Mouse (Mus musculus) lung, postnatal 0 days (tissue): ENCODE measurements at regions not wholly inside any gene's neighbourhood (a gene's known extent, or its start where the extent isn't known, plus 50 kb on each side); places are given as distances from the start of the nearest gene placed in this dataset.

Source experiments
- ATAC-seq: fragments of 200-750 bp; cut with Nextera tagmentation; 2 replicates; pipeline ENCODE4 v1.8.0; 2017; ENCODE audit warnings: moderate library complexity
- DNase-seq: peaks from one replicate; pipeline ENCODE4 v3.0.0-alpha.2; 2016; ENCODE audit warnings: low spot score
- H3K27ac ChIP-seq: fragments of 300-500 bp; sonication (generic); 2 replicates; pipeline ENCODE4 v1.5.1; 2014; ENCODE audit warnings: antibody characterized with exemption, mild to moderate bottlenecking, low read length, mixed read lengths
- H3K27me3 ChIP-seq: fragments of 300-500 bp; sonication (generic); replicated peaks from 2 replicates; pipeline ENCODE4 v1.6.1; 2014; ENCODE audit warnings: low read length, mixed read lengths; ENCODE audit not compliant: insufficient read depth
- H3K36me3 ChIP-seq: fragments of 300-500 bp; sonication (generic); 2 replicates; pipeline ENCODE4 v1.6.1; 2014; ENCODE audit warnings: low read length, mixed read lengths; ENCODE audit not compliant: insufficient read depth
- H3K4me1 ChIP-seq: fragments of 300-500 bp; sonication (generic); 2 replicates; pipeline ENCODE4 v1.6.1; 2014; ENCODE audit warnings: antibody characterized with exemption, low read depth, low read length, mixed read lengths; ENCODE audit not compliant: insufficient read depth
- H3K4me2 ChIP-seq: fragments of 300-500 bp; sonication (generic); replicated peaks from 2 replicates; pipeline ENCODE4 v1.6.1; 2014; ENCODE audit warnings: low read depth, mild to moderate bottlenecking, low read length, moderate library complexity, mixed read lengths
- H3K4me3 ChIP-seq: fragments of 300-500 bp; sonication (generic); 2 replicates; pipeline ENCODE4 v1.5.1; 2014; ENCODE audit warnings: low read depth, low read length
- H3K9ac ChIP-seq: fragments of 300-500 bp; sonication (generic); replicated peaks from 2 replicates; pipeline ENCODE4 v1.6.1; 2014; ENCODE audit warnings: low read depth, mild to moderate bottlenecking
- H3K9me3 ChIP-seq: fragments of 300-500 bp; sonication (generic); 2 replicates; pipeline ENCODE4 v1.6.1; 2016; ENCODE audit warnings: low read length, mixed read lengths
- CTCF ChIP-seq: IDR thresholded peaks from 2 replicates; pipeline ENCODE4 v1.5.1; 2016; ENCODE audit warnings: antibody characterized with exemption, mild to moderate bottlenecking
- EP300 ChIP-seq: IDR thresholded peaks from 2 replicates; pipeline ENCODE4 v1.6.1; 2016; ENCODE audit warnings: antibody characterized with exemption, mild to moderate bottlenecking, control low read depth
- WGBS: fragments of 180-500 bp; shearing (Covaris S2); extraction: QIAGEN DNeasy Blood & Tissue Kit; methylation state at CpG from one replicate; pipeline ENCODE4 v1.1.7; 2014; 5-methylcytosine and 5-hydroxymethylcytosine counted together

DNA sequence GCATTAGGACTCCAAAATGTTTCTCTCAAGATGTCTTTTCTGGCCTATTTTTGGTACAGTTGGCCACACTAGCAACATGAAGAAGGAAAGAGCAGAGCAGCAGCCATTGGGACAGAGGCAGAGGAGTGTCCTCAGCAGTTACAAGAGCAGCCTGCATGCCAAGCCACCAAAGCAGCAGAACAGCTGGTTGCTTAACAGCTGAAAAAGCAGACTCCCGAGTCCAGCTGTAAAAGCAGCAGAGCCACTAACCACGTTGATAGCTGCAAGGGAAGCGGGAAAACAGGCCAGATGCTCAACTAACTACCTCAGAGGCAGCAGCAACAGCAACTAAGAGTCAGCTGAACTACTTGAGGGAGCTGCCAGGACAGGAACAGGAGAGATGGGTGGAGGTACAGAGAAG, 134.4 kb upstream of the Sh3bp4 start:
- ATAC-seq (no peak), DNase-seq (no peak)
- Histone ChIP-seq H3K27ac (no peak overlapping the region), H3K4me3 (no peak overlapping the region), H3K36me3 (no peaks in the 10 kb centered on the region), H3K4me2 (no peak overlapping the region), H3K27me3 (no peaks in the 10 kb centered on the region), H3K4me1 (no peaks in the 10 kb centered on the region), H3K9ac (no peak overlapping the region), H3K9me3 (no peaks in the 10 kb centered on the region)
- no peak for TF ChIP-seq EP300
- no peak for TF ChIP-seq CTCF
- WGBS: 71% methylated on average over 3 of the region's 3 CpGs

DNA sequence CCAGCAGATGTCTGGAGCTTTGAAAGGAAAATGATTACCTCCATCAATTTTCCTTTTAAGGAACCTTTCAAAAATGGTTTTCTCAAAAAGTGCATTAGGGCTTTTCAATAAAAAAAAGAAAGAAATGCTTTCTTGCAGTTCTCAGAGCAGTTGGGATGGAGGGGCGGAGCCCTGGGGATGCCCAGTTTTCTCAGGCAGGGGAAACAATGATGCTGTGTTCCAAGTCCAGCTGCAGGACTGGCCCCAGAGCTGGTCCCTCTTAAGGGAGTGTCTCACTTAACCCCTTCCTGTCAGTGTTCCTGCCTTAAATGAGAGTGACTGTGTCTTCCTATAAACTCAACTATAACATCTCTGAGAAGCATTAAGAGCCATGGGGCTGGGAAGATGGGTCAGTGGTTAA, 132.9 kb upstream of the Sh3bp4 start:
- no peak overlapping the region for H3K27ac ChIP-seq
- no peaks in the 10 kb centered on the region for H3K36me3 ChIP-seq
- H3K9ac ChIP-seq: no peak overlapping the region
- H3K4me3 ChIP-seq: no peak overlapping the region
- DNase-seq (no peak), ATAC-seq (no peak)
- H3K27me3 ChIP-seq: no peaks in the 10 kb centered on the region
- WGBS: 76% methylated on average over 1 of the region's 1 CpGs
- H3K4me1 ChIP-seq: no peaks in the 10 kb centered on the region
- TF ChIP-seq CTCF: no peak
- no peak for TF ChIP-seq EP300
- no peak overlapping the region for H3K4me2 ChIP-seq
- H3K9me3 ChIP-seq: no peaks in the 10 kb centered on the region

DNA sequence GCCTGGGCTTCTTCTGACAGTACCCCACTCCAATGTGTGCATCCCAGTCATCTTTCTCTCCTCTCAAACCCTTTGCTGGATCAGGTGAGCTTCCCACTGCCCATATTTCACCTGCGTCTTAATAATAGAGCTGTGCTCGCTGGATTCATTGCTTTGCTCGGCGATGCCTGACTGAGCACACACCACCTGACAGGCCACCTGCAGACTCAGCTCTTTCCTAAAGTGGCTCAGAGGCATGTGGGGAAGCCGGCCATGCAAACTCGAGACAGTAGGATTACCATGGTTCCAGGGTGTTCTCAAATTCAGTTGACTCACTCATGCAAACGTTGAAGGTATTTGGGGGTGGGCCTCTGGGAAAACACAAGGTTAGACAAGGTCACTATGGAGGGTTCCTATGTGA, 131.8 kb upstream of the Sh3bp4 start:
- Histone ChIP-seq H3K4me3 (no peak overlapping the region), H3K9me3 (no peaks in the 10 kb centered on the region), H3K27ac (no peak overlapping the region), H3K9ac (no peak overlapping the region), H3K36me3 (no peaks in the 10 kb centered on the region), H3K27me3 (no peaks in the 10 kb centered on the region), H3K4me1 (no peaks in the 10 kb centered on the region), H3K4me2 (no peak overlapping the region)
- TF ChIP-seq CTCF: no peak
- no peak for DNase-seq
- WGBS: 61% methylated on average over 7 of the region's 7 CpGs
- ATAC-seq: no peak

DNA sequence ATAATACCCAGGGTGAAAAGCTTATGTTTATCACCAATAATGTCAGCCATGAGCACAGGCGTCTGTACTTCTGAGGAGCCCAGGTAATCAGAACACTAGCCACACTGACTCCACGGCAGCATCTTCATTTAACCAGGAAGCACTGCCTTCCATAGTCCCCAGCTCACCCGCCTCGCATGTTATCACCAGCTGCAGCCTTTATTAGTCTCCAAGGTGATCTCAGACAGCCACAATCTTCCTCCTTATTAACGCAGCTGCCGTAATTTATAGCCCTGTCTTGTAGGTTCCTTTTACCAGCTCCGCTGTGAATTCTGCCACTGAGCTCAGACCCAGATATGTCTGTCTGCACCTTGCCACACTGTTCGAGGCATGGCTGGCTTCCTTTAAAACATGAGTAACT, 127.2 kb upstream of the Sh3bp4 start:
- H3K27ac ChIP-seq: no peak overlapping the region
- TF ChIP-seq CTCF (no peak), EP300 (no peak)
- H3K36me3 ChIP-seq: no peaks in the 10 kb centered on the region
- H3K4me3 ChIP-seq: no peak overlapping the region
- H3K9me3 ChIP-seq: no peaks in the 10 kb centered on the region
- ATAC-seq: no peak
- no peak overlapping the region for H3K9ac ChIP-seq
- no peak overlapping the region for H3K4me2 ChIP-seq
- WGBS: 67% methylated on average over 8 of the region's 8 CpGs
- no peak for DNase-seq
- no peaks in the 10 kb centered on the region for H3K27me3 ChIP-seq
- no peaks in the 10 kb centered on the region for H3K4me1 ChIP-seq

DNA sequence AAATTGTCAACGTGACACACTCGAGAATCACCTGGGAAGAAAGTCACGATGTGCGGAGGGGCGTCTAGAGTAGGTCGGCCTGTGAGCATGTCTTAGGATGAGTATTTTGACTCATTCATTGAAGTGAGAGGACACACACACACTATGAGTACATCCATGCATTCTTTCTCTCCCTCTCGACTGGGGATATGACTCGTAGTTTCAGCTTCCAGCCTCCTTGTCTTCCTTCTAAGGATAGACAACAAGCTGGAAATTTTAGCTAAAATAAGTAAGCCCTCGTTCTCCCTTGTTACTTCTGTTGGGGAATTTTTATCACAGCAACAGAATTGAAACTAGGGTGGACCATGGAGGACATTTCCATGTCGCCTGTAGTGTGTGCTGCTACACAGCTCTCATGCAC, 124.3 kb upstream of the Sh3bp4 start:
- no peak overlapping the region for H3K4me3 ChIP-seq
- whole genome bisulfite sequencing: 87% methylated on average over 10 of the region's 10 CpGs
- no peaks in the 10 kb centered on the region for H3K36me3 ChIP-seq
- H3K27ac ChIP-seq: no peak overlapping the region
- DNase-seq (no peak), ATAC-seq (no peak)
- no peaks in the 10 kb centered on the region for H3K4me1 ChIP-seq
- TF ChIP-seq EP300: no peak
- no peak for TF ChIP-seq CTCF
- no peak overlapping the region for H3K9ac ChIP-seq
- no peak overlapping the region for H3K4me2 ChIP-seq
- no peaks in the 10 kb centered on the region for H3K27me3 ChIP-seq
- no peaks in the 10 kb centered on the region for H3K9me3 ChIP-seq

DNA sequence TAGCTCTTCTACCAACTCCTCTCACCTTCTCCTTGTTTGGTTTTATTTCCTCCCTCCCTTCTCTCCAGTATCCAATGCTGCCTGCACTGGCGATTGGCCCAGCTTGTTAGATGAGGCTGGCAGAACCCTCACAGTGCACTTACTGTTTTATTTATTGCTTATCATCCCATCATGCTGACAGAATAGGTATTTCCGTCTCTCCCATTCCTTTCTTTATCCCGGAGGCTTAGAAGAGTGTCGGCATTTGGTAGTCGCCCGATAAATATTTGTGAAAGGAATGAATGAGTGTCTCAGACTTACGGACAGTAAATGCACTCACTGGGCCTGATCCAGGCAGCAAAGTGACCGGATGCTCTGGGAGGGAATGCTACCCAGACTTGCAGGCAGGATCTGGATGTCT, 123.8 kb upstream of the Sh3bp4 start:
- H3K4me3 ChIP-seq: no peak overlapping the region
- 65% methylated on average over 8 of the region's 8 CpGs for WGBS
- ATAC-seq (no peak), DNase-seq (no peak)
- H3K4me2 ChIP-seq: no peak overlapping the region
- no peak overlapping the region for H3K9ac ChIP-seq
- H3K9me3 ChIP-seq: no peaks in the 10 kb centered on the region
- no peak overlapping the region for H3K27ac ChIP-seq
- TF ChIP-seq EP300: no peak
- no peak for TF ChIP-seq CTCF
- H3K36me3 ChIP-seq: no peaks in the 10 kb centered on the region
- no peaks in the 10 kb centered on the region for H3K27me3 ChIP-seq
- no peaks in the 10 kb centered on the region for H3K4me1 ChIP-seq

DNA sequence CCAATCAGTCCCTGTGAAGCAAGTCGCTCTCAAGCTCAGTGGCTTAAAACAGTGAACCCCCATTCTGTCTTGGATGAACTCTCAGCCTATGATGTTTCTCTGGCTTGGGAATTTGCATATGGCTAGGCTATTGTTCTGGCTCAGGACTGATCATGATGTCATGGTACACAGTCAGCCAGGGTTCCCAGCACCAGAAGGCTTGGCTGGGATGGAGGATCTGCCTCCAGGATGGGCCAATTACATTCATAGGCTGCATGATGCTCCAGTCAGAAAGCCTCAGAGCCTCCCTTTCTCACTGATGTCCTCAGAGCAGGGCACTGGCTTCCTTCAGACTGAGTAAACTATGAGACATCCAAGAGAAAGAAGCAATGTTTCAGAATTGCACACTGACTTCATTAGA, 120.3 kb upstream of the Sh3bp4 start:
- no peak overlapping the region for H3K27ac ChIP-seq
- no peak overlapping the region for H3K4me3 ChIP-seq
- ATAC-seq (no peak), DNase-seq (no peak)
- no peak overlapping the region for H3K9ac ChIP-seq
- no peaks in the 10 kb centered on the region for H3K36me3 ChIP-seq
- no peak overlapping the region for H3K4me2 ChIP-seq
- no peaks in the 10 kb centered on the region for H3K27me3 ChIP-seq
- H3K9me3 ChIP-seq: no peaks in the 10 kb centered on the region
- no peaks in the 10 kb centered on the region for H3K4me1 ChIP-seq
- TF ChIP-seq EP300 (no peak), CTCF (no peak)
- 88% methylated on average over 1 of the region's 1 CpGs for WGBS
